Mouse (Mus musculus) testis, postnatal 14 days (tissue): ENCODE measurements at regions not wholly inside any gene's neighbourhood (a gene's known extent, or its start where the extent isn't known, plus 50 kb on each side); places are given as distances from the start of the nearest gene placed in this dataset.

Experiments
- DNase-seq: peaks from one replicate; pipeline ENCODE4 v3.0.0; 2021; ENCODE audit warnings: low spot score

GRCm38 (mm10) chr6:49893113-49893512, 70.6 kb downstream of the Npy start:
- DNase-seq, result no peak

DNA sequence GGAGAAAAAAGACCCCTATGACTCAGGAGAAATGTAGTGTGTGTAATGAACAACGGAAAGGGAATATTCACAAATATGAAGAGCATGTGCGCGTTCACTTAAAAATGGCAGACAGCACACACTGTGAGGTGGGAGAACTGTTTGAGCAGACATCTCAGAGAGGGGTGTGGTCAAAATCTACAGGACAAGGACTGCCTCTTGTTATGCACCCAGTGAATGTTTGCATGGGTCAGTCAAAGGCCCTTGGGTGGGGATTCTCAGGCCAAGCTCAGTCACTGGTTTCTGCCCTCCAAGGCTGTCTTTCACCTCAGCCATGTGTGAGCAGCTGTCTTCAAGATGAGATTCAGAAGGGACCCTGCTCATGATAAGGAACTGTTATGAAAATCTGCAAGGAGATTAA, 76.6 kb downstream of the Npy start:
- no peak for DNase-seq

DNA sequence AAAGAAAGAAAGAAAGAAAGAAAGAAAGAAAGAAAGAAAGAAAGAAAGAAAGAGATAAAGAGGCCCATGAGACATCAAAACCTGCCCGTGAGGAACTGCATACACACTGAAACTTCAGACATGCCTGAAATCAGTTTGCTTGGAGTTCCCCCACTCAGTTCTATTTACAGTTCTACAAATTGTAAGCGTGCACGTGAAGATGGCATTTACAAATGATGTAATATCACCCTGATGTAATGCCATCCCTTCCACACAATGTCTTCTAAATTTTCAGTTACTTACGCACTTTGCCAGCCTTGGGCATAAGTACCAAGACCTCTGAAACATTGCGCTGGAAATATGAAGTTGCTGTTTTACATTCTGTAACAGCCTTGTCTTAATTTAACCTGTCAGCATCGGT, 79.0 kb downstream of the Npy start:
- DNase-seq, result no peak

DNA sequence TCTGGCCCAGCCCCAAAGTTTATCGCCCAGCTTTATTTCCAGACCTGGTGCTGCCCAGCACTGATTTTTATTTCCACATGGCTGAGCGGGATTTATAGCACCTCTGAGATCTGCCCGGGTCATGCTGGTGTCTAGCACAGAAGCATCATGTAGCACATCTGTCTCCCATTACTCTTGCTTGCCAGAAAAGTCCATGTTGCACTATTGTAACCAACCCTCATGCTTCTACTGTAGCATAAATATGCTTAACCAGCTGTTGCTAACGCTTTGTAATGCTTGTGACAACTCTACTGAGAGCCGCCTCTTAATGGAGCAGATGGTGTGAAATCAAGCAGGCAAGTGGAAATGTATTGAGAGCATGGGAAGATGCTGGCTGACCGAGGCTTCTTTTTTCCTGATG, 81.5 kb downstream of the Npy start:
- no peak for DNase-seq

GRCm38 (mm10) chr6:49906456-49906855, 83.9 kb downstream of the Npy start:
- DNase-seq, result no peak

DNA sequence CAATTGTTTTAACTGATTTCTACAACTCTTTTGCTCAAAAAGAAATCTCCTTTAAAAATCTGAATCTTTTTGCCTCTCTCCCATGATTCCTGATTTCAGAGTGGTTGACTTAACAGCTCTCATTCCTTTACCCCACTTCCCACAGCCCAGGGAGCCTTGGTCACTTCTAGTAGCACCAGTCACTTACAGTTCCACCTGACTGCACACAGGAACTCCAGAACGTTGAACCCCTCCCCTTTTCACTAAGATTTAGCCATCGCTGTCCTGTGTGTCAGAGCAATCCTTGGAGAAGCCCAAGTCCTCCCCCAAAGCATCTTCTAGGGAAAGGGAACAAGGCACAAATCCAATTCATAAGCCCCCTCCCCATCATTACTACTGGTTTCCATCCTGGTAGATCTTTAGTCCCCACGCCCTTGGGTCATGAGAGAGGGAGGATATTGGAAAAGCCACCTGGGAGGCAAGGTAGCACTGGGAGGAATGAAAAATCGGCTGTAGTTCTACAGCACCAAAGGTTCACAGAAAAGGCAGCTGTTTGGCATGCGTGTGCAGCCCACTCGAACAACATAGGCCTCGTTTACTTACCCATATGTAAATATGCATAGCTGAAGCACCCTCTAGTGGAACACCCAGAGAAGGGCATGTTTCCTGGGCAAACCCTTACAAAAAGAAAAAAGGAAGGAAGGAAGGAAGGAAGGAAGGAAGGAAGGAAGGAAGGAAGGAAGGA, 96.7 kb downstream of the Npy start:
- DNase-seq, result no peak

- DNase-seq, result no peak
These were observed 97.3 kb downstream of the Npy start for GRCm38 (mm10) chr6:49919813-49920170.

DNA sequence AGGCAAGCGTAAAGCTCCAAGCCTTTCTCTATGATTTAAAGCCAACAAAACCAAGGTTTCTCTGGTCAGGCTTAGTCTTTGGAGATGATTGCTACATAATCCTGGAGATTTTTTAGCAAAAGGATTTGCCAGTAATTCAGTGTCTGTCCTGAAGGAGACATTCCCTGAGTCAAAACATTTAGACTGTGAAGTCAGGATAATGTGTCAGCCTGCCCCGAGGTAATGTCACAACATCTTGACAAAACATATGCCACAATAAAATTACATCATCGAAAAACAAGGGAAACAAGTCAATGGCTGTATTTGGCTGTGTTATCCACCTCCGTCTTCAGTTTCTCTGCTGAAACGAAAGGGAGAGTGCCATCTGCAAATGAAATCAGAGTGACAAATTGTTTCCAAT, 101.8 kb downstream of the Npy start:
- DNase-seq, result no peak

DNA sequence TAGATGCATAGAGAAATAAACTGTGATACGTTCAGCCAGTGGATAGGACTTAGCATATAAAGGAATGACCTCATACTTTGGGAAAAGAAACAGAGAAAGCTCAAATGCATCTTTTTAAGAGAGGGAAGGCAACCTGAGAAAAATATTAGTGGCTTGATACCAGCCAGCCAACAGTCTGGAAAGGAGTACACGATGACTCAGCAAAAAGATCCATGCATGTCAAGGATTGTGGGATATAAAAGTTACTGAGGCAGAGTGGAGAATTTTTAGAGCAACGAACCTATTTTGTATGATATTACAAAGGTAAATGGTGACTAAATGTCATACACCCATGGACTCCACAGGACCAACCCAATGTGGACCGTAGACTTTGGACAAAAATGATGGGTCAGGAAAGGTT, 105.6 kb downstream of the Npy start:
- no peak for DNase-seq

DNA sequence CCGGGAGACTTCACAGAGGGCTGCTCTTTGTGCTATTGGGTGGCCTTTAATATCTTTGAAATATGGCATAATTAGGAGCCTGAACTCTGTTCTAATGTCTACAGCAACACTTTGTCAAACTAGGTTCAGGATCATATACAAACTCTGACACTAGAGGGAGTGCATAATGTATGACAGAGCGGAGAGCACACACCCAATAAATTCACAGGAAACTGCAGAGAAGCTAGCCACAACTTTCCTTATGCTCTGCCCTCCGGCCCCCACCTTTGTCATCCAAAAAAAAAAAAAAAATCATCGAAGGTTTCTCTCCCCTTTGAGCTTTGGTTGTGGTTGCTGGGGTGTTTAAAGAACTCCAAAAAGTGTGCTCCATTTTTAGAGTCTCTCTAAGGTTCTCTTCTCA, 107.6 kb downstream of the Npy start:
- no peak for DNase-seq

DNA sequence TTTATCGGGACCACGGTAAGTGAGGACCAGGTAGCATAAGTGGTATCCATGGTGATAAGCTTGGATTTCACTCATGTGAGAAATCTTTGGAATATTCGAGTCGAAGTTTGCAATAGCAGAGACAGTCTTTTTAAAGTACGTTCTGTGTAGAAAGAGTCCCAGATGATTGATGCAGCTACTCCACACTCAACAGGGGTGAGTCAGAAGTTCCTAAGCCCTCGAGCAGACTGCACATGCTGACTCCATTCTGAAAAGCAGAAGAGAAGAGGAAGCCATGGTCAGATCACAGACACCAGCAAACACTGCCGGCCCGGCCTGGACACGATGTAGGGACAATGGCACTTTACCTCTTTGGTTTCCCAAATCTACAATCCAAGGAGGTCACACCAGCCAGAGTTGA, 120.6 kb downstream of the Npy start:
- DNase-seq, result no peak

GRCm38 (mm10) chr6:49958891-49959290, 136.4 kb downstream of the Npy start:
- DNase-seq, result no peak

GRCm38 (mm10) chr6:49961166-49961565, 138.7 kb downstream of the Npy start:
- no peak for DNase-seq

GRCm38 (mm10) chr6:49965944-49966545, 143.5 kb downstream of the Npy start:
- DNase-seq, result peak; percentile 11

DNA sequence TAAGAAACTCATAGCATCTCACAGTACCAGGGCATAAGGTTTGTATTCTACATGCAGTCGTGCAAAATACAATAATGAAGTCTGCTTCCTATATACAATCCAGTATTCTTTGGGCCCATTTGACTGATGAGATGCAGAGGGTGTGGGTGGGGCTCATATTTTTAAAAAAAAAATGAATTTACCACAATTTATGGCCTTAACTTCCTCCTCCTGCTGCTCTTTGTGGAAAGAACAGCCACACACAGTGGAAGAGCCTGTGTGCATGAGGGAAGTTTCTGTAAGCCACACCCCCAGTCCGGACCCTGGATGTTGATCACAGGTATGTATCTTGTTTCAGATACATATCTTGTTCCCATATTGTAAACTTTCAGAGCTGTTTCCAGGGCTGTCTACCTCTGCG, 143.5 kb upstream of the Mpp6 start:
- DNase-seq, result no peak

GRCm38 (mm10) chr6:49973258-49973865, 136.7 kb upstream of the Mpp6 start:
- no peak for DNase-seq

- no peak for DNase-seq
These were observed 132.3 kb upstream of the Mpp6 start for GRCm38 (mm10) chr6:49977783-49978182.

- no peak for DNase-seq
These were observed 126.3 kb upstream of the Mpp6 start for GRCm38 (mm10) chr6:49983740-49984139.

GRCm38 (mm10) chr6:49985127-49985526, 124.9 kb upstream of the Mpp6 start:
- no peak for DNase-seq

DNA sequence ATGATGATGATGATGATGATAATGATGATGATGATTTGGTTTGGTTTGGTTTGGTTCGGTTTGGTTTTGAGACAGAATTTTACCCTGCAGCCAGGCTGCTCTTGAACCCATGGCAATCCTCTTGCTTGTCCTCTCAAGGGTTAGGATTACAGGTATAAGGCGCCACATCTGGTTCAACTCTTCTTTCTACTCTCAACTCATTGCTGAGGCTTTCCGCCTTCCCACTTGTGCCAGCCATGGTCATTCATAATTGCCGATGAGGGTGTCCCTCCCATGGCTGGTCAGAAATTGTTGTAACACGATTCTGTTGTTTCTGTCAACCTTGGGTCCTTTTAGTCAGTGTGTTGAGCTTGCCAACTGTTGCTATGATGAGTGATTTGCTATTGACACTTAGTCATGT, 122.9 kb upstream of the Mpp6 start:
- no peak for DNase-seq

GRCm38 (mm10) chr6:49987541-49988210, 122.4 kb upstream of the Mpp6 start:
- no peak for DNase-seq

GRCm38 (mm10) chr6:49989585-49990521, 120.2 kb upstream of the Mpp6 start:
- DNase-seq, result no peak
